Mouse (Mus musculus): ENCODE measurements at regions not wholly inside any gene's neighbourhood (a gene's known extent, or its start where the extent isn't known, plus 50 kb on each side); places are given as distances from the start of the nearest gene placed in this dataset.

DNA sequence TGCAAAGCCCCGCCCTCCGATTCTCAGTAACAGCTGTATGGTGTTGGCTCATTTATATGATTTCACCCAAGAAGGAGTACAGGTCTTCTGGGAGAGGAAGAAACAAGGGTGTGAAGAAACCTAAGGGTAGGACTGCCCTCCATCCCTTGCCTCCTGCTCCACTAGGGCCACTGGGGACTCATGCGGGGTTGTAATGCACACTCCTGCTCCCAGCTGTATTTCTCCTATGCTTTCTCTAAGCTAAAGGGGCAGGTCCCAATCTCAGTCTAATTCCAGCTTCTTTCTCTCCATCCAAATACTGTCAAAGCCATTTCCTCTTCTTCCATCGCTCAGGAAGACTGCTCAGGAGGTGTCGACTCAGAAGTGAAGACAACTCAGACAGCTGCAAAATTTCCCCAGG is 1977.0 kb upstream of the Lrrc6 start:
- TF ChIP-seq CTCF (IDR thresholded peaks at IDR 0.05; ENCODE audit: borderline replicate concordance, control insufficient read depth, extremely low read depth, insufficient read depth, low read length, poor library complexity) (no peak), POLR2A (IDR thresholded peaks at IDR 0.05; ENCODE audit: control insufficient read depth, extremely low read depth, insufficient read depth, low read length, poor library complexity) (no peak)
